17 mouse cellular contexts compared by ENCODE assay signal in genomic region chr7:139239432-139239831, GRCm38 (mm10). TPM values are rescaled to one million over a fixed set of nuclear protein-coding genes. Genes with fewer than 3 reads are reported as not detected.
"Had no signal": no experiment of that assay in that cellular context is flagged by ENCODE, and none has a peak within 500 bp of the region (broad histone marks: within the 10 kb centered on the region; RNA-seq: fewer than 3 reads in every experiment).

No protein-coding gene starts in this region.

- DNase-seq: lung, adult 18-20 months; lung, embryonic 14.5 days; lung, postnatal 10 days; lung, postnatal 4 days; right cerebral cortex, postnatal 14 days; thymus, adult 18-20 months; thymus, postnatal 14 days; thymus, postnatal 36 days had no signal

- H3K9me3 ChIP-seq: midbrain, embryonic 10.5 days; midbrain, embryonic 13.5 days; midbrain, embryonic 15.5 days; neural tube, embryonic 12.5 days had no signal

- H3K4me3 ChIP-seq: midbrain, embryonic 10.5 days; midbrain, embryonic 13.5 days; midbrain, embryonic 15.5 days; neural tube, embryonic 12.5 days had no signal

- H3K9ac ChIP-seq: liver, embryonic 14.5 days; lung, embryonic 14.5 days; midbrain, embryonic 13.5 days; midbrain, embryonic 15.5 days; neural tube, embryonic 12.5 days had no signal

- ATAC-seq: midbrain, embryonic 13.5 days; midbrain, embryonic 15.5 days had no signal

- H3K27me3 ChIP-seq: midbrain, embryonic 13.5 days; midbrain, embryonic 15.5 days had no signal

- H3K27ac ChIP-seq: liver, embryonic 14.5 days; midbrain, embryonic 10.5 days; midbrain, embryonic 13.5 days; midbrain, embryonic 15.5 days; neural tube, embryonic 12.5 days had no signal

- H3K4me2 ChIP-seq: lung, embryonic 14.5 days; midbrain, embryonic 13.5 days; midbrain, embryonic 15.5 days; neural tube, embryonic 12.5 days had no signal

- H3K36me3 ChIP-seq: midbrain, embryonic 10.5 days; midbrain, embryonic 13.5 days; midbrain, embryonic 15.5 days; neural tube, embryonic 12.5 days had no signal

RNA-seq across cellular contexts. Expression of gene Stk32c, which starts 26.3 kb away (rescaled TPM):
- total RNA-seq: neutrophil, adult 5-6 weeks had no signal
- polyA plus RNA-seq: liver, embryonic 16.5 days; thymus, postnatal 0 days had no signal

RNA-seq across cellular contexts. Expression of gene Lrrc27, which starts 26.6 kb away (rescaled TPM):
- total RNA-seq: monocyte, adult 5-6 weeks had no signal
